Mouse (Mus musculus) ovary, postnatal 14 days (tissue): ENCODE measurements around the gene Slc35g2.

Source experiments
- DNase-seq: peaks from one replicate; pipeline ENCODE4 v3.0.0; 2022; ENCODE audit warnings: low spot score

Slc35g2 gene

GRCm38 (mm10) chr9:100570626-100571233, at the start of gene Slc35g2:
Slc35g2 (minus strand) TSS chr9:100571090.
- no peak for DNase-seq

DNA sequence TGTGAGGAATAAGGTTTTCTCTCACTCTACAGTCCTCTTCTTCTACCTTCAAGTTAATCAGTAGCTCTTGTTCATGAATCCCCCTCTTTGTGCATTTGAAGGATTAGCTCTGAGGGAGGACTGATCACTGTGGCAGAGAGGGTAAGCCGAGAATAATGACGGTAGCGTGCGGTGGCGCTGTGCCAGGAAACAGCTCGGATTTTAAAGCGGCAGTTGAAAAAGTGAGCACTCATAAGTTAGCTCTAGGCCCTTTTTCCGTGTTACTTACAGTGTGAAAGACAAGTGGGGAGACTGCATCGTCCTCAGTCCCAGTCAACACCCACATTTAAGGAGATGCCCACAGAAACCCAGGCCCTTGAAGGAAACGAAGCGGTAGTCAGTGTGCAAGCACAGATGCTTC, 46.1 kb upstream of the Slc35g2 start:
- no peak for DNase-seq

DNA sequence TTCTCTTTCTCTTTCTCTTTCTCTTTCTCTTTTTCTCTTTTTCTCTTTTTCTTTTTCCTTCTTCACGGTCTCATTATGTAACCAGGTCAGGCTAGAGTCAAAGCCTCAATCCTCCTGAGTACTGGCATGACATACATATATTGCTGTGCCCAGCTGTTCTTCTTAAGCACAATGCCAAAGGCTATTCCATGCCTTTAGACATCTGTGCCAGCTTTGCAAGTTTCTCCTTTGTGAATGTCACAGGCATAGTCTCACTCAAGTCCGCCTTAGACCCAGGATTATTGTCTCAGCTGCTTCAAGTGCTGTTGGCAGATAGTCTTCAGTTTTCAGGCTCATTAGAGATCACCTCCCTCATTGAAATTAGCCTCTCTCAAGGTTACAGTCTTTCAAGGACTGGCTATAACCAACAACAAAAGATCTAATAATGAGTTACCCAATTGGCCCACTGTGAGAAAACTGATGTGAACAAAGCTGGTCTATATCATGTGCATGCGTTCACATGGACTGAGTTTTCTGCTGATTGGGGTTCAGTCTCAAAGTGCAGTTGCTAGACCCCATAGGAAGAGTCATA, 42.7 kb upstream of the Slc35g2 start:
- DNase-seq: no peak

DNA sequence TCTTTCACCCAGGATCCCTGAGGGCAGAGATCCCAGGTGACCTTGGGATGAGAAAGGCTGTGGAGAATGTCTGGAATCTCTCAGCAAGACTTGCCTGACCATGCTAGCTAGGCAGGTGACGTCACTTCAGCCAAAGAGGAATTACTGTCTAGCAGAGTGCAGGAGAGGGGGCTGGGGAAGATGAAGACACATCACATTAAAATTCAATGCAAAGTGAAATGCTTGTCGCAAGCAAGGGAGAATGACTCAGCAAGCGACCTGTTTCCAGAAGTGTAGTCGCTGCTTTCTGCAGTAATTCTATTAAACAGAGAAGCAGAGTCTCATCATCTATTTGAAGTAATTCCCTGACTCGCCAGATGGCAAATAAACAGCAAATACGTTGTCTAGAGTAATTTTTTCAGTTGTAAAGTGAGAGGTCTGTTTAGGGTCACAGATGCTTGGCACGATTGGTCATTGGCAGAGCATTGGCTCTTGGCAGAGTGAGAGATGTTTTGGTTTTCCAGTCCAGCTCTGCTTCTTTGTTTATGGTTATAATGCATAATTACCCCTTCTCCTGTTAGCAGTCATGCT, 35.2 kb upstream of the Slc35g2 start:
- peak; percentile 6 for DNase-seq

GRCm38 (mm10) chr9:100605522-100605921, 34.6 kb upstream of the Slc35g2 start:
- no peak for DNase-seq

DNA sequence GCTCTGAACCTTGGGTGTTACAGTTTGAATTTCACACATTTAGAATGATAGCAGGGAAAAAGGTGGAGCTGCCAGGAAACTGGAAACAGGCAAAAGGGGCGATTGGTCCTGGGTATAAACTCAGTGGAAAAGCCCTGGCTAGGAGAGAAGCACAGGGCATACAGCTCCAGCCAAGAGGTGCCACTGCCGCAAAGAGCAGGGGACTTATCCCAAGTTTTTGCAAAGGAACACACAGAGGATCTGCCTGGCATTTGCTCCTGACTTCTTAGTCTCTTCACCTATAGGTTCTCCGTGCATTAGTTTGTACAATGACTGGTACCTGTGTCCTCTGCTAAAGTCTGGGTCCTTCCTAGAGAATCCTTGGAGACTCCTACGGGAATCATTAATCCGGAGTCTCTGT, 32.3 kb upstream of the Slc35g2 start:
- DNase-seq: no peak

- DNase-seq: no peak
Observed at GRCm38 (mm10) chr9:100602130-100602529, 31.2 kb upstream of the Slc35g2 start.

- DNase-seq: no peak
Observed at GRCm38 (mm10) chr9:100599761-100600328, 29.0 kb upstream of the Slc35g2 start.

GRCm38 (mm10) chr9:100597546-100597945, 26.7 kb upstream of the Slc35g2 start, which contains the start of gene Stag1:
Stag1 (plus strand) TSS chr9:100597798.
- no peak for DNase-seq

DNA sequence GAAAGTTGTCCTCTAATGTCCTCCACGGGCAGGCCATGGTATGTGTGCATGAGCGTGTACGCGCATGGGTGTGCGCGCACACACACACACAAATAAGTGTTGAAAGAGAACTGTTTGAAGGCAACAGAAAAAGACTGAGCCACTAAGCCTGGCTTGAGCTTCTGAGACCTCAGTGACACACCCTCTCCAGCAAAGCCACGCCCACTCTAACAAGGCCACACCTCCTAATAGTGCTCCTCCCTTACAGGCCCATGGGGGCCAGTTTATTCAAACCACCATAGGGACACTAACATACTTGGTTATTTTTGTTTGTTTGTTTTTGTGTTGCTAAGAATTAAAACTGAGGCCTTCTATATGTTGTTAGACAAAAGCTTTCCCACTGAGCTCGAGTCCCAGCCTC, 25.4 kb upstream of the Slc35g2 start:
- DNase-seq: no peak

DNA sequence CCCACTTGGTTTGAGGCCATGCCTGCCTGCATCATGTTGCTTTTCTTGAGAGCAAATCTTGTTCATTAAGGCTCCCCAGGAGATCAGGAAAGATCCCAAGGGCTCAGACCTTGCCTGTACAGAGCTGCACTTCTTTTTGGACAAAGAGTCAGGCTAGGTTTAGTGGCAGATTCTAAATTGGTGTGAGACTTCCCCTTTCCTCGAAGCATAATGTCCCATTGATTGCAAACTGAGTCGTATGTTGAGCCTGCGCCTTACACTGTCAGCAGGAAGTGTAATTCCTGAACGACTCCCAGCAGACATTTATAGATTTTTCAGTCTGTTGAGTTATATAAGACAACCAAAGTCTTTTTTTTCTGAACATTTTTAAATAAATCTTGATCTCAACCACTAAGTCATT, 19.6 kb upstream of the Slc35g2 start:
- no peak for DNase-seq

DNA sequence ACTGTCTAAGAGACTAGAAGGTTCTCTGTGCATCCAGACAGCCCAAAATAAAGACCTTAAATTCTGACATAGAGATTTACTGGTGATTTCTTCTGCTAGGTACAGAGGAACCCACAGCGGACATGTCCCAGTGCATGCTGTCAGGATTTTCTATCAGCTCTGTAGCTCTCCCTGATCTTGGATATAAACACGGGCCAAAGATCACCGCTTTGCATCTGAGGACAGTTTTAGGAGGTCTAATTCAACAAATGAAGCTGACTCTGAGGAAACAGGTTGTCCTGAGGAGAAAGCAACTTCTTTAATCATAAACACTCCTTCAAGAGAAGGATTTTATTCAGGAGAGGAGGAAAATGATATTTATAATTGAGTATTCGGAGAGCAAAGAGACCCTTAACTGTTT, 13.1 kb upstream of the Slc35g2 start:
- DNase-seq: no peak

- no peak for DNase-seq
Observed at GRCm38 (mm10) chr9:100582883-100583575, 12.1 kb upstream of the Slc35g2 start.

GRCm38 (mm10) chr9:100581543-100582492, 10.9 kb upstream of the Slc35g2 start:
- DNase-seq: no peak

DNA sequence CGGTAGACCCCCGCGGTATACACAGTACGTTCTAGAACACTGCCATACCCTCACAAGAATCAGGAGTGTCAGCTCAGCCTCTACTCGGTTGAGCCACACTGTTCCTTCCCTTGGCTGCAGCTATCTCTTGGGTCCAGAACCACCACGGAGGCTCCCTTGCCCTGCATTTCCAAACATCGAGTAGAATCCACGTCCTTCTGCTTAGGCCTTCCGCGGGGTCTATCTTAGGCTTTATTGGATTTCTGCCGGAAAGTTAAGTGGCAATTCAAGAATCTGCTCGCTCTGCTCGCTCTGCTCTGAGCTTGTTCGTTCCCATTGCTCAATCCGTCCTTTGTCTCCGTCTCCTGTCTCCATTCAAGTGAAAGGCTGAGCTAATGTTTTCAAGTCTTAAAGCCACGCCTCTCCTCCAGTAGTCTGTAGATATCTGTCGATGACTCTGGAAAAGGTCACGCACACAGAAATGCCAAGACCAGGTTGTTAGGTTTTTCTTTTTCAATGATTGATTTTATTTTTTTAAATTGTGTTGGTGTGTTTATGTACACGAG, 9.4 kb upstream of the Slc35g2 start:
- no peak for DNase-seq

GRCm38 (mm10) chr9:100573942-100574341, 3.1 kb upstream of the Slc35g2 start:
- DNase-seq: no peak

DNA sequence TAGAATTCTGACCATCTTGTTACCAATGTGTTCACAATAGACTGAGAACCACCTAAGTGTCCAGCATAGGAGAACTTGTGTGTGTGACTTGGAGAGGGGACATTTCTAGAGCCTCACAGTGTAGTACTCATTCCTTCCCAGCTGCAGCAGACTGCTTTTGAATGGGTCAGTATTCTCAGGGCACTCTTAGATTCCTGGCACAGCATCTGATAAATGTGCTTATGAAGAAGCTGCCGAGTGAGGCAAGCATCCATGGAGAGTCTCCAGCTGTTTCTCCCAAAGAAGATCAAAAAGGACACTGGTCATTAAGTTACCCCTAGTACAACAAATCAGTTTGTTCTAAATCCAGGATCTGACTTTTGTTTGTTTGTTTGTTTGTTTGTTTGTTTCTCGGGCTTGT, 2.4 kb upstream of the Slc35g2 start:
- DNase-seq: no peak

DNA sequence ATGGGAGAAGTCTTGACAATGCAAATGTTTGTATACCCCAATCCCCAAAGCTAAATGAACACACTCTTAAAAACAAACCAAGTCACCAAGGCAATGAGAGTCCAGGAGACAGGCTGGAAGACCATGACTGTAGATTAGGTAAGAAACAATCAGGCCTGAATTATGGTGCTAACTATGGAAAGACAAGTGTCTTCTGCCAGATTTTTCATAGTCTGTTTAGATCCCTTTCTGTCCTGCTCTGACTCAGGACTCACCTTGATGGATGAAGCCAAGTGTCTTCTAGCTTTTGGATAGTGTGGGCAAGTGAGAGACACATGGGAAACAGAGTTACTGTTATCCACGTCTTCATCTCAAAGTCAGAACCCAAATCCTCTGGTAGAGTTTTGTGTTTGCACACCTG, 621 bp upstream of the Slc35g2 start:
- DNase-seq: no peak

DNA sequence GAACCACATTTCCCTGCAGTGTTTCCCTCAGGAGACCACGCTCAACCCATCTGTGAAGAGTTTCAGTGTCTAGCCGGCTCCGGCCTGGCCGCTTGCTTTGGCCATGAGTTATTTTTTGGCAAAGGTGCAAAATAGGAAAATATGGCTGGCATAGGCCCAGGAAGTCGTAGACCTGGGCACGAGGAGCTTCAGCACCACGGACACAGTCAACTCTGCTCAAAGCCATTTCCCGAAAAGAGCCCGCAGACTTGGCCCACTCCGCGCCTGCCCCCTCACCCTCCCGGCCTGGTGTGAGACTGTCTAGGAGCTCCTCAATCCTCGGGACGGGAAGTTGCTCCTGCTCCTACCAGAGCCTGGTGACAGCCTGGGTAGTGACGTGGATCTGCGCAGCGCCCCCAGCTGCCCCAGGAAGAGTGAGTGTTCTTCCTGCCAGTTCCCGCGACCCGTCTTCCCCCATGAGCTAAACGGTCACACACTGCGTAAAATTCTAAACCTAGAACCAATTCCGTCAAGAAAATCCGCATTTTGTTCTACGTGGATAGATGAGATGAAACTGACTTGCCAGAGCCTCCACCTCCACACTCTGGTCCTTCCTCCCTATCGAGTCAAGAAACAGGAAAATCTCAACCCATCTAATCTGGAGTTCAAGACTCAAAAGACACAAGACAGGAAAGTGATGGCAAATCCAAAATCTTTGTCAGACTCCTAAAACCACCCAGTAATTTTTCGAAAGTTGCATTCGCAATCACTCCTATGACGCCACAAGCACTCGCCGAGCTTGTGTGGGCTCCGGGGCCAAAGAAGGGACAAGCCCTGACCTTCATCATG, 878 bp downstream of the Slc35g2 start:
- DNase-seq: peak; percentile 35

DNA sequence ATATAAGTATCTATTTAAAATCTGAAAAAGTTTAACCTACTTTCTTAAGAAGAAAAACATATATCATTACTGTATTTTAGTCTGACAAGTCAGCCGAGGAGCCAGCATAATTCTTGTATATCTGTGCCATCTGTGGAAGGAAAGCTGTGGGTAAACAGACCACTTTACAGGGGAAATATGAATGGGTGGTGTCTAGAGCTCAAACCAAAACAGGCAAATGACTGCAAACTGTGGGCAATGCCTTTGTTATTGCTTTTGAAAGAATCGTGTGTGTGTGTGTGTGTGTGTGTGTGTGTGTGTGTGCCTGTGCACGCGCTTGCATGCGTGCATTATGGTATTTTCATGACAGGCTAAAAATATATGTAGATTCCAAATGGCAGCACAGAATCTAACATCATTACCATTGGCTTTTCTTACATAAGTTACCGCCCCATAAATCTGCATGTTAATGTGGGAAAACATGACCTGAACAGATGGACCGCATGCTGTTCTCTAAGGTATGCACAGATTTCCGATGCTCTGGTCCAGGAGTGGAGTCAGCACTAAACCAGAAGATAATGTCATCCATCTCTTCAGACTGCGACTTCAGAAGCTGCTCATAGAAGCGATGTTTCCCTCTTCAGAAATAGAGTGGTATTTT, 10.5 kb downstream of the Slc35g2 start:
- DNase-seq: no peak
